Mouse (Mus musculus) brown adipose tissue, adult 24 weeks (tissue): ENCODE measurements at regions not wholly inside any gene's neighbourhood (a gene's known extent, or its start where the extent isn't known, plus 50 kb on each side); places are given as distances from the start of the nearest gene placed in this dataset.

ENCODE experiments used
- H3K27ac ChIP-seq: fragments of 200-500 bp; replicated peaks from 2 replicates; pipeline ENCODE4 v1.5.1; 2012; ENCODE audit warnings: low read depth, mild to moderate bottlenecking, low read length
- H3K4me1 ChIP-seq: fragments of 200-500 bp; 2 replicates; pipeline ENCODE4 v1.6.1; 2012; ENCODE audit warnings: low read length, mixed read lengths; ENCODE audit not compliant: control insufficient read depth, insufficient read depth, insufficient read length
- H3K4me3 ChIP-seq: fragments of 200-500 bp; 2 replicates; pipeline ENCODE4 v1.5.1; 2012; ENCODE audit warnings: low read depth, mild to moderate bottlenecking, low read length, moderate library complexity; ENCODE audit not compliant: insufficient read depth

DNA sequence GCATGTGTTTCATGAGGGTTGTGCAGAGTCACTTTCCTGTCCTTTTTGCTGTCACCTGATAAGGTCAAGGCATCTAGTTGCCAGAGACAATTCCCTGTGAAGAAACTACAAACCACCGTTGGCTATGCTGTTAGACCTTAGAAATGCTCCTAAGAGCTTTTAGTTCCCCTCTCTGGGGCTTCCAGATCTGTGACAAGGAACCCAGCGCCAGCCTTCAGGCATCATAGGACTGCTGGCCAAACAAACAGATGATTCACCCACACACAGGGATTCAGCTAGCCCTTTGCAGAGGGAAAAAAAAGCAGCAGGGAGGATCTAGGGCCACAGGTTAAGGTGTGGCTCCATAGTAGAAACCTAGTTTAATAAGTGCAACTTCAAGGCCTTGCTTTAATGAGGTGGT lies 591.8 kb upstream of the Plxna2 start:
- no peak overlapping the region for H3K4me3 ChIP-seq
- no peak overlapping the region for H3K27ac ChIP-seq
- H3K4me1 ChIP-seq: no peaks in the 10 kb centered on the region

DNA sequence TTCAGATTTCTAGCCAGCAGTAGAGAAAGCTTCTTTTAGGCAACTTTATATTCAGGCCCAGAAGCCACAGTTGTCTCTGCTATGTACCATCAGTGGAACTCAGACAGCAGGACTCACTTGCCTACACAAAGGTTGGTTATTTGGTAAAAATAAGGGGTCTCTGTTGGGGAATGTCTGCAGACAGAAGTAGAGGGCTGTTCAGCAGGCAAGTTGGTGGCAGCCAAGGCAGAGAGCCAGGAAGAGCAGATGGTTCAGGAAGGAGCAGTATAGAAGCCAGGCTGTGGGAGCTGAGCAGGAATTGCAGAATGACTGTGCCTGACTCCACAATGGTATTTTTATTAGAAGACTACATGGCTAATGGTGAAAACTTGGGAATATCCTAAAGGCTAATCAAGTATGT lies 598.7 kb upstream of the Plxna2 start:
- Histone ChIP-seq H3K4me1 (no peaks in the 10 kb centered on the region), H3K27ac (no peak overlapping the region), H3K4me3 (no peak overlapping the region)

DNA sequence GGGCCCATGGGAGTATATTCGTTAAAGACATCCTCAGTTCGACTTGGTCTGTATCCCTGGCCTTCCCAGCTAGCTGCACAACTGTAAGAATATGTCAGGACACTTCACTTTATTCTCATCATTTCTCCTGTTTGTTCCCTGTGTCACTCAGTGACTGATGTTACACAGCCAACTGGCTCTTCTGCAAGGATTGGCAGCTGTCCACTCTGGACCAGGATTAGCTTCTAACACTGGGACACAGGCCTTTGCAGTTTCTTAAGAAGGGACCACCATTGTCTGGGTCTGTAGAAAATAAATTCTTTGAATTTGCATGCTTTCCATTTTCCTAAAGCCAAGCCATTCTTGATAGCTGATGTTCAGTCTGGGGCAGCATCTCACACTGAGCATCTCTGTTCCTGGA lies 622.1 kb upstream of the Camk1g start:
- Histone ChIP-seq H3K4me3 (no peak overlapping the region), H3K4me1 (no peaks in the 10 kb centered on the region), H3K27ac (no peak overlapping the region)

DNA sequence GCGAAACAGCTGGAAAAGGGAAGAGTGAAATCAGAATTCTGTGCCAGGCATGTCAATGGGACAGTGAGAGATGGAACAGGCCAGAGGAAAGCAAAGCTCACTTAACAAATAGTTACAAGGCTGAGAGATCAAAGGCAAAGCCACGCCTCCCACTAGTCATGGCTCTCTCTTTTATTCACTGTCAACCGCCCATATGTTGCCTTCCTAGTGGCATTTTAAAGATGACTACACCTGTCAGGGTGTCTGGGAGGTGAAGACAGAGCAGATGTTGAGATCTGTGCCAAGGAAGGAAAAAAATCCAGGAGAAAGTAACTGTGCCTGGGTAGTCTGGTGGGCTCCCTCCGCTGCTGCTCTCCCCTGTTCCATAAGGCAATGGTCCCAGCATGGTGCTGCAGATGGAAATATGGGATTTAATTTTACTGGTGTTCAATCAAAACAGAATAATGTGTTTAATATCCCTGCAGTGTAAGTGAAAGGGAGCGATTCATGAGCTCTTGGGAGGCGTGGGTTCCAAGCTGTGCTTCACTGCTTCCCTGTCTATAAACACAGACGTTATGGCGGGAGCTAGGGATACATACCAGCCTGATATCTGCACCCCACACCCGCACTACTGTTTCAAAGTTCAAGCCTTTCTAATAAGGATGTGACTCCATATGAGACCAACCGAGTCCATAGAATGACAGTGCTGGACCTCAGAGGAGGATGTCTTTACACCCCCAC lies 620.0 kb upstream of the Camk1g start:
- H3K4me1 ChIP-seq: no peaks in the 10 kb centered on the region
- no peak overlapping the region for H3K27ac ChIP-seq
- H3K4me3 ChIP-seq: no peak overlapping the region

DNA sequence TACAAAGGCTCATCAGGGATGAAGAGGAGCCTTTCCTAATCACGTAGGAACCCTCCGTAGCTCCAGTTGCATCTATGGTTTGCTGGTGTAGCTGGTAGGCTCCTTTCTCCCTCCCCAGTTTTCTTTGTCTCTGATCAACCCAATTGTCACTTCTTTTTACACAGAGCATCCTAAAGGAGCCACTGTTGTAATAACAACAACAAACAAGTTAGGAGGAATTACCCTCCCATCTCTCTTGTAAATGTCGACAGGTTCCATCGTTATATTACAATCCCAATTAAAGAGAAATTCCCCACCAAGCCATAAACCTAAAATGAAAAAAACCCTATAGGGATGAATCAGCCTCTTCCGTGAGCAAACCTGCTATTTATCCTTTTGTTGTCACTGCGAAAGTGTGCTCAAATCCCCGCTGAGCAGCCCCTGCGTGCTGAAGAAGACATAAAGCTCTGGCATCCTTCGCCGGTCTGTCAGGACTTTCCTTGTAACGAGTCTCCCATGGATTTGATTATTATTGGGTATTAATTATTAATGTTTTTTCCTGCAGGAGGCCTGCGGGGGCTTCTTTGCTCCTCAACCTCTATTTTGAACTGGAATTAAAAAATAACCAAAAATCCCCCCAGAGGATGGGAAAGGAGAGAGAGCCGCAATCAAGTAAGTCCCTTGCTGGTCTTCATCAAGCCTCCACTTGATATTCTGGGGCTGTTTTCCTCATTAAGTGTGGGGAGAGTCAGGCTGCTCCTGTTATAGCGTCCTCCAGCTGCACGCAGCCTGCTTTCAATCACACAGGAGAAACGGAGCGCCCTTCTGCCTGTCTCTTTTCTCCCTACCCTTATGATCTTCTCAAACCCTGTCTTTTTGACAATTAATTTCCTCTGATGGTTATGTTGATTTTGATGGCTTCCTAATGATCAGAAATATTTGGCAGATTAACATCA lies 619.1 kb upstream of the Camk1g start:
- H3K4me1 ChIP-seq: no peaks in the 10 kb centered on the region
- H3K4me3 ChIP-seq: no peak overlapping the region
- no peak overlapping the region for H3K27ac ChIP-seq

DNA sequence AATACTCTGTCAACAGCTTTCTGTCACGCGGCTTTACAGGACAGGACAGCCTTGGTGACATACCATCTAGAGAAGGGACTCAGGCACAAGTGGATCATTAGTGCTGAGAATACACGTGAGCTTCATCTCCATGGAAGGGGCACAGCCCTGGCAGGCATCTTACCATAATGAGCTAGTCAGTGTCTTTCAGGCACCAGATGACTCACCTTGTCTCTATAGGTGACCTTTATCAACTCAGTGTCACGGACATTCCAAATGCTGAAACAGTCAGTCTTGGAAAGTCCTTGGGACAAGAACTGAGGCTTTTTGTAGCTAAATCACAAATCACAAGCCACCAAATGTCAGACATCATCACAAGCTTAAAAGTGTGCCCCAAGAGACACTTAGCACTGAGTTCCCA lies 610.5 kb upstream of the Camk1g start:
- Histone ChIP-seq H3K4me1 (no peaks in the 10 kb centered on the region), H3K4me3 (no peak overlapping the region), H3K27ac (no peak overlapping the region)

DNA sequence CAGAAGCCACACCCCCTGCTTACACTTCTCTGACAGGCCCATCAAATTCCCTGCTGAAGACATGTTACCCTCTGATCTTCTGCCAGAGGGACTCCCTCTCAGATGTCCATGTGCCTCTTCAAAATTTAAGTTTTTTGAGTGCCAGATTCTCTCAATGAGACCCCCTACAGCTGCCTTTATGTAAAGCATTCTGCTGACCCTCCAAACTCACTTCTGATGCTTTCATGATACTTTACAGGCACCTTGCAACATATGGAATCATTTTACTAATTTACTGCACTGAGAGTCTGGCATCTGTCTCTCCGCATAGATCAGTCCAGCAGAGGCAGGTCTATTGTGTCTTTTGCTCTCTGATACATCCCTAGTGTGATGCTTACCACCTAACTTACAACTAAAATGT lies 601.4 kb upstream of the Camk1g start:
- H3K27ac ChIP-seq: no peak overlapping the region
- no peak overlapping the region for H3K4me3 ChIP-seq
- no peaks in the 10 kb centered on the region for H3K4me1 ChIP-seq

DNA sequence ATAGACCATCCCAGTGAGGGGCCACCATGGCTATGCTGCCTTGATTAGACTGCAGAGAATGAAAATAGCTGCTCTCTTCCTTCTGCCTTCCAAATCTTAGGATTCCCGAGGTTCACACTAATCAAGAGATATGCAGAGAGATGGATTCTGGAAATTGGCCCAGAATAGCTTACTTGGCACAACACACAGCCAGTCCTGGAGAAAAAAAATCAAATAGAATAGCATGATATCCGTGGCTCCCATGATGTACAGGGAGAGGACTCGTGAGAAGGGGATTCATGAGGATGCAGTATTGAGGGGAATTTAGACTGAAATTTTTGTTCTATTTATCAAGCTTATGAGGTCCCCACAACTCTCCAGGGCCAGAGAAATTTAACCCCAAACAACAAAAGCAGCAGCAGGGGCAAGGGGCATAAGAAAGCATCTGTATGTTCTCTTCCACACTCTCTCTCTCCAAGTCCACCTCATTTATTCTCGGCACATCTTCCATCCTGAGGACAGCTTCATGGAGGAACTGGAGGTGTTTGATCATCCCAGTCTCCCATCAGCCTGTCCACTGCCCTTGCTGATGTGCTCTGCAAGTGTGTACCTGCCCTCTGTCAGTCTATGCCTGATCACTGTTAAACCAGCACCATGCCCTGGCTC lies 599.3 kb upstream of the Camk1g start:
- no peak overlapping the region for H3K27ac ChIP-seq
- H3K4me3 ChIP-seq: no peak overlapping the region
- no peaks in the 10 kb centered on the region for H3K4me1 ChIP-seq

DNA sequence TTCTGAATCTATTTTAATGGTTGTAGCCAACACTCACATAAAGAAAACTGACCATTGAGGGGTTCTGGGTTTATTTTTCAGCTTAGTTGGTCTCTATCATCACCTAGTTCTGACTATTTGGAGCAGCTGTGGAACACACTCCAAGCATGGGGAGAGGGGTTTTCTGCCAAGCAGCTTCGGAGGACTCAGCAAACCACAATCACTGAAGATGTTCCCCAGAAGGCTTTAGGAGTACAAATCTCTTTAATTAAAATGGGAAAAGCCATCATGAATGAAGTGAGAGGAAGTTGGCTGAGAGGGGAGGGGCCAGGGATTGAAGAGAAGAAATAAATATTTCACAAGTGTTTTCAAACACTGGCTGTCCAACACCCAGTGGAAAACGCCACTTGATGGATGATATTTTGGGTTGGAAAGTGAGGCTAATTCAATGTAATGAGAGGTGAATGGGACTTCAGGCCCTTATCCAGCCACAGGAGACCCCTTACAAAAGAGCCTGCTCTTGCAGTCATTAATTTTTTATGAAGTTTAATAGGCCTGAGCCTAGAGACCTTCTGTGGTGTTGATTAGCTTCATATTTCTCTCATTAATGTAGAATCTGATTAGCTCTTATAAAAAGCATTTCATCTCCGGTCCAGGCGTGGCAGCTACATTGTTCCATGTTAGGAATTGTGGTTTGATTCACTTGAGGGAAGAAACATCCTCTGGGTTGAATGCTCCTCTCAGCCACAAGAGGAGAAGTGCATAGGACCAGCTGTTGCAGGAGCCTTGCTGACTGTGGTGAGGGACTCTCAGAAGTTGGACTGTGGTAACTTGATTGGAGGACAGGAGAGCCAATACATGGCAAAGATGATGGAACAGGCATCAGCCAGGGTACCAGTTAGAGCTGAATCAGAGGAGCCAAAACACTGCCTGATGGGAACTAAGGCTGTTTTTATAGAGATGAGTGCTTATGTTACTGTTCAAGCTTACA lies 598.1 kb upstream of the Camk1g start:
- H3K27ac ChIP-seq: no peak overlapping the region
- no peaks in the 10 kb centered on the region for H3K4me1 ChIP-seq
- no peak overlapping the region for H3K4me3 ChIP-seq

DNA sequence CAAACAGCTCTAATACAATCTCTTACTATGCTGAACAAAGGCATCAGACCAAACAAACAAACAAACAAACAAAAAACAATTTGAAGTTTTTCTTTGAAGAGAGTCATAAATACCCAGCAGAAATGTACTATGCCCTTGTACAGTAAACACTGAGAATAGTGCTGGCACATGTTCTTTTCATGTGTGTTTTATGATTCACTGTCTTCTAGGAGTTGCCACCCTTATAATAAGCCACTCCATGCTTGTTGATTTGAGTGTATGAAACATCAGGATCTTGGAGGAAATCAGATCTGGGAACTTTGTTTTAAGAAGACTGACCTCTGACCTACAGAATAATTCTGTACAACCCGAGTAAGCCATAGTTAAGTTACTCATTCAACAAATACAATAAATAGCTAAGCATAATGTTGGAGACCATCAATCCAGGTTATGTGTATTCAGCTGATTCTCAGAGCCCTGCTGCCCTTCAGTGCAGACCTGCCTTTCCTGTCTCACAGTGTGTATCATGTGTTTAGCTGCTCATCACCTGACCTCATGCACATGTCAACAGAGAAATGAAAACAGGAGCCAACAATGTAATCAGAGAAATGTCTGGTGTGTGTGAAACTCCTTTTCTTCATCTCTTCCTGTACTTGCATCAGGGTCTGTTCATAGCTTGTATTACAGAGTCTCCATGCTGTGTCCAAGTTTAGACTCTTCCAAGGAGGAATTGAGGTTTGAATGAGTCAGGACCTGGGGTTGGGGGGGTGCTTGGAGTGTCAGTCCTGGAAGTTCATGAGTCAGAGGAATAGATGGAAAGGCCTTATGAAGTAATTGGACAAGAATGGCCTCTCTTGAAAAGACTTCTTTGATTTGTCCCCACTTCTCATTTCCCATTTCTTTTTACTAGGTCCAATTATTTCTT lies 596.8 kb upstream of the Camk1g start:
- Histone ChIP-seq H3K4me1 (no peaks in the 10 kb centered on the region), H3K4me3 (no peak overlapping the region), H3K27ac (no peak overlapping the region)

DNA sequence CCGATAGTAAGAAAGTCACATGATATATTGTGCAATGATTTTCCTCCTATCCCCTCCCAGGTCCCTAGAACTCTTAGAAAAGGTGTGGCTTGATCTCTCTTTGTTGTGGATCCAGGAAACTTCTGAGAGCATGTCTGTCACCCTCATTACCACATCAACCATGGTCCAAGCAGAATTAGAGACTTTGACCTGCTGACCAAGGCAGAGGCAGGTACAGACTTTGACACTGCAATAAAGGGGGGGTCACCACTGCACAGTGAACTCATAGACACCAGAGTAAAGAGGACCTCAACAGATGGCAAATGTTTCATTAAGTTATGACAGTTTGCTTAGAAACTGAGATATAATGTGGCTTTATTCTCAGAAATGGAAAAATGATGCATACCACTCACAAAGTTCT lies 595.2 kb upstream of the Camk1g start:
- Histone ChIP-seq H3K4me1 (no peaks in the 10 kb centered on the region), H3K4me3 (no peak overlapping the region), H3K27ac (no peak overlapping the region)

DNA sequence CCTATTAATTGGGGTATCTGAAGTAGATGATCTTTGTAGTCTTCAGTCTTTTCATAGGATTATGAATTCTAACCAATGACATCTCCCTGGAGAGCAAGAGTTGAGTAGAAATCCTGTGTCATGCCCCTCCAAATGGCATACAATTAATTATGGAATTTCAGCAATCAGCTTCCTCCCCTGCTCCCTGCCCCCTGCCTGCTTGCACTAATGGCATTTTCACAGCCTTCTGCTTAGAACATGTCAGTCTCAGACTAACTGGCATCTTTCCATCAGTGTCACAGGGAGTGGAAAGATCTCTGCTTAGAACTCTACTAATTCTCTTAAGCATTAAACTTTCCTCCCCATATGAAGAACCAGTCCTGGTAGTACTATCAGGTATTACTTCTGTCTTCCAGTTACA lies 581.8 kb upstream of the Camk1g start:
- Histone ChIP-seq H3K4me1 (no peaks in the 10 kb centered on the region), H3K4me3 (no peak overlapping the region), H3K27ac (no peak overlapping the region)

DNA sequence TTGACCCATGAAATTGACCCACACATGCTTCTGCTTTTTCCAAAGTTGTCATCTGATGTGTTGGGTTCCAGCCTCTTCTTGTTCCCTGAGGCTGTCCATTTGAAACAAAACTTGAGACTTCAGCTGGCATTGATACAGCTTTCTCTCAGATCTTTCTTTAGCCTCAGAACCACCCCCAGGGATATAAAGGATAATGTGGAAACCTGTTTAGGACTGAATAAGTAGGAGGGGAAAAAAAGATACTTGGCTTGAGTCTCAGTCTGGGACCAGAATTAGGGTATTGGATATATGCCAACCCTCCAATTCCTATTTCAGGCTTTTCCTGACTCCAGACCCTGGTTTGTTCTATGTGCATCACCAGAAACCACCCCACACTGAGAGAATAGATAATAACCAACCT lies 579.7 kb upstream of the Camk1g start:
- Histone ChIP-seq H3K27ac (no peak overlapping the region), H3K4me1 (no peaks in the 10 kb centered on the region), H3K4me3 (no peak overlapping the region)
